Mouse (Mus musculus) kidney, embryonic 16.5 days (tissue): ENCODE measurements around the gene Olfr1501. TPM values are rescaled to one million over a fixed set of nuclear protein-coding genes. Genes with fewer than 3 reads are reported as not detected.

ENCODE experiments used
- ATAC-seq: fragments of 200-750 bp; cut with Nextera tagmentation; 2 replicates; pipeline ENCODE4 v1.8.0; 2017; ENCODE audit warnings: moderate TSS enrichment; ENCODE audit not compliant: low FRiP score, low TSS enrichment
- H3K27ac ChIP-seq: fragments of 300-500 bp; sonication (generic); 2 replicates; pipeline ENCODE4 v1.5.1; 2014; ENCODE audit warnings: low read length
- H3K27me3 ChIP-seq: fragments of 300-500 bp; sonication (generic); 2 replicates; pipeline ENCODE4 v1.6.1; 2014; ENCODE audit warnings: low read length, control low read depth, mixed read lengths; ENCODE audit not compliant: insufficient read depth
- H3K36me3 ChIP-seq: fragments of 300-500 bp; sonication (generic); 2 replicates; pipeline ENCODE4 v1.6.1; 2014; ENCODE audit warnings: low read length, control low read depth, mixed read lengths; ENCODE audit not compliant: insufficient read depth
- H3K4me1 ChIP-seq: fragments of 300-500 bp; sonication (generic); 2 replicates; pipeline ENCODE4 v1.6.1; 2014; ENCODE audit warnings: low read length, control low read depth, mixed read lengths; ENCODE audit not compliant: insufficient read depth
- H3K4me2 ChIP-seq: fragments of 300-500 bp; sonication (generic); replicated peaks from 2 replicates; pipeline ENCODE4 v1.6.1; 2014; ENCODE audit warnings: low read depth, low read length
- H3K4me3 ChIP-seq: fragments of 300-500 bp; sonication (generic); 2 replicates; pipeline ENCODE4 v1.5.1; 2014; ENCODE audit warnings: mild to moderate bottlenecking, low read length
- H3K9ac ChIP-seq: fragments of 300-500 bp; sonication (generic); replicated peaks from 2 replicates; pipeline ENCODE4 v1.6.1; 2014; ENCODE audit warnings: low read length
- H3K9me3 ChIP-seq: fragments of 300-500 bp; sonication (generic); 2 replicates; pipeline ENCODE4 v1.6.1; 2016; ENCODE audit warnings: low read length, control low read depth
- polyA plus RNA-seq: library from polyadenylated mRNA; unstranded; fragments of >200 nt; fragmentation: Nextera tagmentation; extraction: Ambion mirVana; gene quantifications from 2 replicates; pipeline ENCODE4 v1.2.1, GENCODE M21; 2015

Gene Olfr1501
- polyA plus RNA-seq, 1 experiment from 2014 or later: not detected

DNA sequence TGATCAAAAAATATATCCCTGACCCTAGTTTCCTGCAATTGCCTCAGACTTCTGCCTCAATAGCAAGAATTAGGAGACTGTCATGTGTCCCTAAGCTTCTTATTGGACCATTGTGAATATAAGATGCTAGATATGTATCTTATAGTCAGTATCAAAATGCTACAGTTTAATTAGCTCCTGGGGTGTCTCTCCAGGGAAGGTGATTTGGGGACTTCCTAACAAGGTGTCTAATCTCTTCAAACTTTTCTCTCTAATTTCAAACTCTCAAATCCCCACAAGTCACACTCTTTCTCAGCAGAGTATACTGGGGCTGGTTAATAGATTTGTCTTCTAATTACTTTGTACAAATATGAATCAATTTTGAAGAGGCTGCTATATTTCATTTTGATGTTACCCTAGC is 52.4 kb downstream of the Olfr1501 start, which contains the start of gene Olfr1497:
Olfr1497 (minus strand) TSS at position 101 of the 400 bp plus-strand sequence.
- no peak for ATAC-seq
- no peak within 1 kb of the TSS for H3K27ac ChIP-seq
- H3K4me1 ChIP-seq: no peaks in the 10 kb centered on the region
- no peaks in the 10 kb centered on the region for H3K27me3 ChIP-seq
- H3K36me3 ChIP-seq: no peaks in the 10 kb centered on the region
- no peak within 1 kb of the TSS for H3K9ac ChIP-seq
- no peaks in the 10 kb centered on the region for H3K9me3 ChIP-seq
- H3K4me2 ChIP-seq: no peak within 1 kb of the TSS
- no peak within 1 kb of the TSS for H3K4me3 ChIP-seq

Other genes with a start within 250 kb of the Olfr1501 start
- not detected in 2 replicates for gene Olfr1487, start 233.3 kb downstream of the Olfr1501 start, polyA plus RNA-seq
- not detected in 2 replicates for gene Olfr1489, start 219.1 kb downstream of the Olfr1501 start, polyA plus RNA-seq
- gene Olfr1490, start 199.6 kb downstream of the Olfr1501 start, polyA plus RNA-seq: not detected in 2 replicates
- not detected in 2 replicates for gene Olfr1491, start 153.4 kb downstream of the Olfr1501 start, polyA plus RNA-seq
- gene Olfr1493-ps1, start 127.4 kb downstream of the Olfr1501 start, polyA plus RNA-seq: not detected in 2 replicates
- not detected in 2 replicates for gene Olfr1494, start 111.0 kb downstream of the Olfr1501 start, polyA plus RNA-seq
- gene Olfr1495, start 86.1 kb downstream of the Olfr1501 start, polyA plus RNA-seq: not detected in 2 replicates
- gene Olfr1496, start 72.8 kb downstream of the Olfr1501 start, polyA plus RNA-seq: not detected in 2 replicates
- gene Olfr1497, start 52.5 kb downstream of the Olfr1501 start, polyA plus RNA-seq: not detected in 2 replicates
- gene Olfr1499, start 31.2 kb downstream of the Olfr1501 start, polyA plus RNA-seq: not detected in 2 replicates
- not detected in 2 replicates for gene Olfr1500, start 20.2 kb downstream of the Olfr1501 start, polyA plus RNA-seq
- not detected in 2 replicates for gene Olfr1502, start 11.1 kb upstream of the Olfr1501 start, polyA plus RNA-seq
- gene Olfr1504, start 47.2 kb upstream of the Olfr1501 start, polyA plus RNA-seq: not detected in 2 replicates
- gene Olfr1505, start 62.8 kb upstream of the Olfr1501 start, polyA plus RNA-seq: not detected in 2 replicates